Mouse (Mus musculus) stomach, embryonic 15.5 days (tissue): ENCODE results near the gene Agbl1. TPM values are rescaled to one million over a fixed set of nuclear protein-coding genes. Genes with fewer than 3 reads are reported as not detected.
"Not testable (repeated sequence)": the region's sequence is repeated elsewhere in the genome, so short reads cannot be mapped to it uniquely, and the experiment has no call there.

ENCODE experiments used
- ATAC-seq: fragments of 200-750 bp; cut with Nextera tagmentation; 2 replicates; pipeline ENCODE4 v1.8.0; 2017; ENCODE audit warnings: low read depth, moderate number of reproducible peaks, moderate TSS enrichment; ENCODE audit not compliant: insufficient read depth, low FRiP score
- H3K27ac ChIP-seq: fragments of 300-500 bp; sonication (generic); 2 replicates; pipeline ENCODE4 v1.5.1; 2015; ENCODE audit warnings: mild to moderate bottlenecking, inconsistent platforms
- H3K27me3 ChIP-seq: fragments of 300-500 bp; sonication (generic); replicated peaks from 2 replicates; pipeline ENCODE4 v1.6.1; 2015; ENCODE audit warnings: inconsistent platforms
- H3K36me3 ChIP-seq: fragments of 300-500 bp; sonication (generic); 2 replicates; pipeline ENCODE4 v1.6.1; 2015; ENCODE audit warnings: inconsistent platforms
- H3K4me1 ChIP-seq: fragments of 300-500 bp; sonication (generic); 2 replicates; pipeline ENCODE4 v1.6.1; 2015; ENCODE audit warnings: inconsistent platforms
- H3K4me2 ChIP-seq: fragments of 300-500 bp; sonication (generic); 2 replicates; pipeline ENCODE4 v1.6.1; 2015; ENCODE audit warnings: mild to moderate bottlenecking, inconsistent platforms
- H3K4me3 ChIP-seq: fragments of 300-500 bp; sonication (generic); replicated peaks from 2 replicates; pipeline ENCODE4 v1.5.1; 2015; ENCODE audit warnings: inconsistent platforms
- H3K9ac ChIP-seq: fragments of 300-500 bp; sonication (generic); 2 replicates; pipeline ENCODE4 v1.6.1; 2015; ENCODE audit warnings: inconsistent platforms
- H3K9me3 ChIP-seq: fragments of 300-500 bp; sonication (generic); 2 replicates; pipeline ENCODE4 v1.6.1; 2016; ENCODE audit warnings: inconsistent platforms
- WGBS: fragments of 180-500 bp; shearing (Covaris S2); methylation state at CpG from one replicate; pipeline ENCODE4 v1.1.7; 2015; 5-methylcytosine and 5-hydroxymethylcytosine counted together
- polyA plus RNA-seq: library from polyadenylated mRNA; unstranded; fragments of >200 nt; fragmentation: Nextera tagmentation; extraction: Ambion mirVana; gene quantifications from 2 replicates; pipeline ENCODE4 v1.2.1, GENCODE M21; 2015

The Agbl1 gene
- polyA plus RNA-seq, result 0.05 TPM in 1 of 2 replicates, not detected in the other

GRCm38 (mm10) chr7:76229311-76229937, at the start of gene Agbl1:
TSS of gene Agbl1 (plus strand) at chr7:76229887.
- Histone ChIP-seq H3K4me3 (no peak within 1 kb of the TSS), H3K4me1 (no peaks in the 10 kb centered on the region), H3K27ac (no peak within 1 kb of the TSS), H3K27me3 (no peaks in the 10 kb centered on the region), H3K4me2 (no peak within 1 kb of the TSS), H3K9ac (no peak within 1 kb of the TSS), H3K36me3 (no peaks in the 10 kb centered on the region), H3K9me3 (no peaks in the 10 kb centered on the region)
- 57% methylated on average over 7 of the region's 7 CpGs for WGBS
- no peak for ATAC-seq

- Histone ChIP-seq H3K9ac (no peak overlapping the region), H3K9me3 (no peaks in the 10 kb centered on the region), H3K27me3 (no peaks in the 10 kb centered on the region), H3K27ac (no peak overlapping the region), H3K4me3 (no peak overlapping the region), H3K4me2 (no peak overlapping the region), H3K36me3 (no peaks in the 10 kb centered on the region), H3K4me1 (no peaks in the 10 kb centered on the region)
- WGBS, result 50% methylated on average over 7 of the region's 7 CpGs
- ATAC-seq, result no peak
Measured at GRCm38 (mm10) chr7:76185005-76185658, 44.6 kb upstream of the Agbl1 start.

GRCm38 (mm10) chr7:76185681-76186121, 44.0 kb upstream of the Agbl1 start:
- Histone ChIP-seq H3K4me3 (no peak overlapping the region), H3K4me1 (no peaks in the 10 kb centered on the region), H3K9me3 (no peaks in the 10 kb centered on the region), H3K4me2 (no peak overlapping the region), H3K36me3 (no peaks in the 10 kb centered on the region), H3K27me3 (no peaks in the 10 kb centered on the region), H3K27ac (no peak overlapping the region), H3K9ac (no peak overlapping the region)
- no peak for ATAC-seq
- 52% methylated on average over 6 of the region's 6 CpGs for WGBS

DNA sequence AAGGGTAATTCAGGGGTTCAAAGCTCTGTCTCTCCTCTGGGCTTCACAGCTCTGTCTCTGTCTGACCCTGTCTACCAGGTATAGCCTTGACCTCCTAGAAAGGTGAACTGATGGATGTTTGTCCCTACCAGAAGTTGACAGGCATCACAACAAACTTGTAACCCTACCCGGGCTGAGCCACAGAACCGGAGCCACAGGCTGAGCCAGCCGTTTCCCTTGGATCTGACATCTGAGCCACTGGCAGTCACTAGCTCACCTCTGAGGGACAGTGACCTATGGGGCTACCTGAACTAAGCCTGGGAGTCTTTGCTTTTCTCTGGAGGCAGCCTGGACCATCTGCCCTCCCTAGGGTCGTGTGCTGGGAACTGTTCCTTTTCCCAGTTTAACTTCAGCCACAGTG, 11.1 kb upstream of the Agbl1 start:
- Histone ChIP-seq H3K9ac (no peak overlapping the region), H3K36me3 (no peaks in the 10 kb centered on the region), H3K4me2 (no peak overlapping the region), H3K4me3 (no peak overlapping the region), H3K4me1 (no peaks in the 10 kb centered on the region), H3K9me3 (no peaks in the 10 kb centered on the region), H3K27me3 (no peaks in the 10 kb centered on the region), H3K27ac (no peak overlapping the region)
- 65% methylated on average over 4 of the region's 4 CpGs for WGBS
- ATAC-seq, result no peak

DNA sequence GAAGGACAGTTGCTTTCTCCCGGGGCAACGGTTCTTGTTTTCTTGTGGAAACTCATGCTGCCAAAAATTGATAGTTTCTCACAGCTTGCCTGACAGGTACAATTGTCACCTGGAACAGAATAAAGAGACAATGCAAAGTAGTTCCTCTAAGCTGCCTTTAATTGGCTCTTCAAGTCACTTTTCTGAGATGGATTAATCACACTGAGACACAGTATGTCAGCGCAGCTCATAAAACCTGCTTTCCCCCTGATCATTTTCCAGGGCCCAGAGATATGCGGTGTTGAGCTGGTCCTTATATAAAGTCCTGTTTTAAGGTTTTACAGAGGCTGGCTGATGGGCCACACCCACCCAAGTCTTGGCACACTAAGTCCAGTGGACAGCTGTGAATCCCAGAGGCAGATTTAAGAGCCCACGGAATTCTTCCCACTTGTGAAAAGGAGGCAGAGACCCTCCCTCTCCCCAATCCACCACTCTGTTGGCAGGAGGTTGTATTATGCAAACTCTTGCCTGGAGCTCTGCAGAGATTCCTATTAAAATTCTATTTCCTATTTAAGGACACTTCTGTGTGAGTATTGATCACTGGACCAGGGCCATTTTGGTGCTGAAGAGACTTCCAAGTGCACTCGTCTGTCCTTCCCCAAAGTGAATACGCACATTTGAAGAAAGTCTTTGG, 9.8 kb upstream of the Agbl1 start:
- no peak overlapping the region for H3K4me3 ChIP-seq
- no peak overlapping the region for H3K4me2 ChIP-seq
- H3K9me3 ChIP-seq, result no peaks in the 10 kb centered on the region
- WGBS, result 81% methylated on average over 7 of the region's 7 CpGs
- H3K4me1 ChIP-seq, result no peaks in the 10 kb centered on the region
- ATAC-seq, result no peak
- H3K27ac ChIP-seq, result no peak overlapping the region
- H3K27me3 ChIP-seq, result no peaks in the 10 kb centered on the region
- H3K36me3 ChIP-seq, result no peaks in the 10 kb centered on the region
- H3K9ac ChIP-seq, result no peak overlapping the region

DNA sequence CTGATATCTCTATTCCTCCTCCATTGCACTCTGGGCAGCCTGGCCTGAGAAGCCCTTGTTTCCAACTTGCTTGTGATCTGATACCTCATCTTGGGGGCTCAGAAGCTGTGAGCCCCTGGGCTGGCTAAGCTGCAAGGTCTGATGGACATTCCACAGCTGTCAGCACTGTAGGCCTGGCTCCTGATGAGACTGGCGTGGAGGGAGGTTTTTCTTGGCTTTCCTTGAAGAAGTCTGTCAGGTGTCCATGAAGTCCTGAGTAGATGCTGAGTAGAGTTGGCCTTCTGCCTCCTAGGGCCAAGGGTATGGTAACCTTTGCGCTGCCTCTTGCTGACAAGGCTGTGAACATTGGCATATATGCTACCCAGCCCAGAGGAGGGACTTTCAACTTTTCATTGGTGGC, 7.0 kb upstream of the Agbl1 start:
- Histone ChIP-seq H3K4me2 (no peak overlapping the region), H3K9ac (no peak overlapping the region), H3K9me3 (no peaks in the 10 kb centered on the region), H3K4me1 (no peaks in the 10 kb centered on the region), H3K4me3 (no peak overlapping the region), H3K36me3 (no peaks in the 10 kb centered on the region), H3K27ac (no peak overlapping the region), H3K27me3 (no peaks in the 10 kb centered on the region)
- 80% methylated on average over 2 of the region's 2 CpGs for WGBS
- ATAC-seq, result no peak

- Histone ChIP-seq H3K4me3 (no peak overlapping the region), H3K9me3 (no peaks in the 10 kb centered on the region), H3K4me2 (no peak overlapping the region), H3K27ac (no peak overlapping the region), H3K27me3 (no peaks in the 10 kb centered on the region), H3K9ac (no peak overlapping the region), H3K4me1 (no peaks in the 10 kb centered on the region), H3K36me3 (no peaks in the 10 kb centered on the region)
- no peak for ATAC-seq
- 45% methylated on average over 2 of the region's 2 CpGs for WGBS
Measured at GRCm38 (mm10) chr7:76228881-76229280, 806 bp upstream of the Agbl1 start.

DNA sequence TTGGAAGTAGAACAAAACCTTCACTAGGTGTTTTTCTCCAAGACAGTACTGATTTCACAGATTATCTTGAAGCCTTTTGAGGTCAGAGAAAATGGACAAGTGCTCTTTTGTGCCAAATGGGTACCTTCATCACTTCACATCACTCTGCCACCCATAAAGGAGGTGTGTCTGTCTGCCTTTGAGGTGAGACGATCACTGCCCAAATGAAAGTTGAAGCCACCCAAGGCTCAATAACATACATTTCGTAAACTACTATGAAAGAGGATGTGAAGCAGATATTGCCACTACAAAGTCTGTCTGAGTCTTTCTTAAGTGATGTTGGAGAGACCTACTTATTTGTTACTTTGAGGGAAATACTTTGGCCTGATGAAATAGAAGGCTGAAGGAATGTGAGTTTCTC, 4.6 kb downstream of the Agbl1 start:
- 67% methylated on average over 2 of the region's 2 CpGs for WGBS
- Histone ChIP-seq H3K27me3 (no peaks in the 10 kb centered on the region), H3K4me1 (no peaks in the 10 kb centered on the region), H3K9ac (no peak overlapping the region), H3K4me2 (no peak overlapping the region), H3K4me3 (no peak overlapping the region), H3K36me3 (no peaks in the 10 kb centered on the region), H3K27ac (no peak overlapping the region), H3K9me3 (no peaks in the 10 kb centered on the region)
- ATAC-seq, result no peak

GRCm38 (mm10) chr7:76237497-76237896, 7.8 kb downstream of the Agbl1 start:
- no peak for ATAC-seq
- no peaks in the 10 kb centered on the region for H3K27me3 ChIP-seq
- no peak overlapping the region for H3K4me3 ChIP-seq
- 71% methylated on average over 4 of the region's 4 CpGs for WGBS
- H3K9me3 ChIP-seq, result no peaks in the 10 kb centered on the region
- H3K4me1 ChIP-seq, result no peaks in the 10 kb centered on the region
- H3K9ac ChIP-seq, result no peak overlapping the region
- H3K27ac ChIP-seq, result no peak overlapping the region
- H3K36me3 ChIP-seq, result no peaks in the 10 kb centered on the region
- no peak overlapping the region for H3K4me2 ChIP-seq

GRCm38 (mm10) chr7:76244839-76245238, 15.2 kb downstream of the Agbl1 start:
- H3K36me3 ChIP-seq, H3K4me1 ChIP-seq, H3K4me3 ChIP-seq, ATAC-seq, H3K9ac ChIP-seq, H3K27ac ChIP-seq, H3K9me3 ChIP-seq, H3K27me3 ChIP-seq, H3K4me2 ChIP-seq: not testable (repeated sequence)
- WGBS, result 96% methylated on average over 18 of the region's 18 CpGs

- Histone ChIP-seq H3K4me1 (no peaks in the 10 kb centered on the region), H3K36me3 (no peaks in the 10 kb centered on the region), H3K4me3 (no peak overlapping the region), H3K27ac (no peak overlapping the region), H3K4me2 (no peak overlapping the region), H3K9me3 (no peaks in the 10 kb centered on the region), H3K9ac (no peak overlapping the region), H3K27me3 (no peaks in the 10 kb centered on the region)
- ATAC-seq, result no peak
Measured at GRCm38 (mm10) chr7:76275061-76275460, 45.4 kb downstream of the Agbl1 start.

DNA sequence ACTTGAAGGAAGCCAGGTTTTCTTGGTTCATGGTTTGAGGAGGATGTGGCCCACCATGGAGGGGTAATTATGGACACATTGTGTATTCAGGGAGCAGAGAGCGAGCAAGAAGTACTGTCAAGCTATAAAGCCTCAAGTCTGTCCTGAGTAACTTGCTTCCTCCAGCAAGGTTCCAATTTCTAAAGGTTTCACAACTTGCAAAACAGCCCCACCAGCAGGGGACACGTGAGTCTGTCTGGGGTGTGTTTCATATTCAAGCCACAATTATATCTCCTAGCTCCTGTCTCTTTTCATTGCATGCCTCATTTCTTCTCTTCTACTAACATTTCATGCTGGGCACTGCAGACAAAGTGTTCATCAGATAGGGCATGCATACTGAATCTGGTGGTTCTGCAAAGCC, 53.1 kb downstream of the Agbl1 start:
- H3K36me3 ChIP-seq, result no peaks in the 10 kb centered on the region
- H3K27me3 ChIP-seq, result no peaks in the 10 kb centered on the region
- WGBS, result 49% methylated on average over 2 of the region's 2 CpGs
- no peak overlapping the region for H3K4me3 ChIP-seq
- no peaks in the 10 kb centered on the region for H3K4me1 ChIP-seq
- H3K9me3 ChIP-seq, result no peaks in the 10 kb centered on the region
- H3K27ac ChIP-seq, result no peak overlapping the region
- no peak overlapping the region for H3K9ac ChIP-seq
- ATAC-seq, result no peak
- no peak overlapping the region for H3K4me2 ChIP-seq
